Mouse (Mus musculus) frontal cortex, adult (tissue): ENCODE measurements around the gene Col25a1.

Source experiments
- ATAC-seq: cut with Nextera tagmentation; 2 replicates; pipeline ENCODE4 v1.9.2; 2017; ENCODE audit warnings: mild to moderate bottlenecking, moderate library complexity, mixed read lengths; ENCODE audit not compliant: low TSS enrichment

Col25a1 gene

GRCm38 (mm10) chr3:130161323-130161917, 30.1 kb downstream of the Col25a1 start:
- ATAC-seq = no peak

GRCm38 (mm10) chr3:130166875-130167274, 35.6 kb downstream of the Col25a1 start:
- ATAC-seq = peak; percentile 65

GRCm38 (mm10) chr3:130172764-130173163, 41.5 kb downstream of the Col25a1 start:
- ATAC-seq = no peak

- peak; percentile 85 for ATAC-seq
These were observed 49.1 kb downstream of the Col25a1 start for GRCm38 (mm10) chr3:130180181-130180940.

- 0 out of 2 replicates have a peak, but pooled peaks have one; percentile 25 for ATAC-seq
These were observed 49.8 kb downstream of the Col25a1 start for GRCm38 (mm10) chr3:130180964-130181590.

- no peak for ATAC-seq
These were observed 50.3 kb downstream of the Col25a1 start for GRCm38 (mm10) chr3:130181591-130181980.

- no peak for ATAC-seq
These were observed 51.1 kb downstream of the Col25a1 start for GRCm38 (mm10) chr3:130182450-130182849.

- ATAC-seq = 0 out of 2 replicates have a peak, but pooled peaks have one; percentile 33
These were observed 53.8 kb downstream of the Col25a1 start for GRCm38 (mm10) chr3:130185111-130185510.

- no peak for ATAC-seq
These were observed 56.3 kb downstream of the Col25a1 start for GRCm38 (mm10) chr3:130187588-130187987.

GRCm38 (mm10) chr3:130193450-130193849, 62.1 kb downstream of the Col25a1 start:
- no peak for ATAC-seq

GRCm38 (mm10) chr3:130214631-130215030, 83.3 kb downstream of the Col25a1 start:
- ATAC-seq = no peak

- ATAC-seq = peak; percentile 41; the same call in 1 of the 2 replicates
These were observed 84.8 kb downstream of the Col25a1 start for GRCm38 (mm10) chr3:130216141-130216540.

- no peak for ATAC-seq
These were observed 85.3 kb downstream of the Col25a1 start for GRCm38 (mm10) chr3:130216646-130217045.

GRCm38 (mm10) chr3:130217705-130218104, 86.4 kb downstream of the Col25a1 start:
- no peak for ATAC-seq

- ATAC-seq = no peak
These were observed 87.0 kb downstream of the Col25a1 start for GRCm38 (mm10) chr3:130218232-130218728.

- ATAC-seq = no peak
These were observed 89.5 kb downstream of the Col25a1 start for GRCm38 (mm10) chr3:130220811-130221210.

- no peak for ATAC-seq
These were observed 96.9 kb downstream of the Col25a1 start for GRCm38 (mm10) chr3:130228186-130228585.

- ATAC-seq = no peak
These were observed 101.6 kb downstream of the Col25a1 start for GRCm38 (mm10) chr3:130232944-130233343.

GRCm38 (mm10) chr3:130235233-130235632, 103.9 kb downstream of the Col25a1 start:
- no peak for ATAC-seq

- no peak for ATAC-seq
These were observed 104.8 kb downstream of the Col25a1 start for GRCm38 (mm10) chr3:130236129-130236528.

- ATAC-seq = no peak
These were observed 106.6 kb downstream of the Col25a1 start for GRCm38 (mm10) chr3:130237852-130238251.

GRCm38 (mm10) chr3:130241924-130242323, 110.6 kb downstream of the Col25a1 start:
- ATAC-seq = no peak
